Mouse (Mus musculus) embryonic facial prominence, embryonic 14.5 days (tissue): ENCODE data around the gene Cyb5rl. TPM values are rescaled to one million over a fixed set of nuclear protein-coding genes. Genes with fewer than 3 reads are reported as not detected.
A peak's percentile ranks its signal among the peaks of the same experiment; 100 is the strongest.

Experiments used
- ATAC-seq: fragments of 200-750 bp; cut with Nextera tagmentation; 2 replicates; pipeline ENCODE4 v1.8.0; 2017; ENCODE audit warnings: low read depth, moderate number of reproducible peaks, moderate TSS enrichment
- DNase-seq: peaks from one replicate; pipeline ENCODE4 v3.0.0-alpha.2; 2015; ENCODE audit warnings: low spot score
- H3K27ac ChIP-seq: fragments of 300-500 bp; sonication (generic); replicated peaks from 2 replicates; pipeline ENCODE4 v1.5.1; 2014; ENCODE audit warnings: low read depth, mild to moderate bottlenecking, low read length, moderate library complexity
- H3K27me3 ChIP-seq: fragments of 300-500 bp; sonication (generic); replicated peaks from 2 replicates; pipeline ENCODE4 v1.6.1; 2014; ENCODE audit warnings: low read length; ENCODE audit not compliant: control insufficient read depth, insufficient read depth
- H3K36me3 ChIP-seq: fragments of 300-500 bp; sonication (generic); 2 replicates; pipeline ENCODE4 v1.6.1; 2014; ENCODE audit warnings: low read length, mixed read lengths; ENCODE audit not compliant: control insufficient read depth, insufficient read depth
- H3K4me1 ChIP-seq: fragments of 300-500 bp; sonication (generic); 2 replicates; pipeline ENCODE4 v1.6.1; 2014; ENCODE audit warnings: antibody characterized with exemption, low read length; ENCODE audit not compliant: control insufficient read depth, insufficient read depth
- H3K4me2 ChIP-seq: fragments of 300-500 bp; sonication (generic); 2 replicates; pipeline ENCODE4 v1.6.1; 2014; ENCODE audit warnings: low read depth, mild to moderate bottlenecking, low read length, moderate library complexity, mixed read lengths
- H3K4me3 ChIP-seq: fragments of 300-500 bp; sonication (generic); 2 replicates; pipeline ENCODE4 v1.5.1; 2014; ENCODE audit warnings: low read depth, mild to moderate bottlenecking, low read length
- H3K9ac ChIP-seq: fragments of 300-500 bp; sonication (generic); 2 replicates; pipeline ENCODE4 v1.6.1; 2014; ENCODE audit warnings: low read depth, mild to moderate bottlenecking, low read length, moderate library complexity, mixed read lengths
- H3K9me3 ChIP-seq: fragments of 300-500 bp; sonication (generic); 2 replicates; pipeline ENCODE4 v1.6.1; 2016; ENCODE audit warnings: low read length; ENCODE audit not compliant: control insufficient read depth
- WGBS: fragments of 180-500 bp; shearing (Covaris S2); extraction: QIAGEN DNeasy Blood & Tissue Kit; methylation state at CpG from one replicate; pipeline ENCODE4 v1.1.7; 2014; 5-methylcytosine and 5-hydroxymethylcytosine counted together
- polyA plus RNA-seq: library from polyadenylated mRNA; unstranded; fragments of >200 nt; fragmentation: Nextera tagmentation; extraction: Ambion mirVana; gene quantifications from 2 replicates; pipeline ENCODE4 v1.2.1, GENCODE M21; 2014

The Cyb5rl gene
- polyA plus RNA-seq: 5.3 and 8.6 TPM in 2 replicates

DNA sequence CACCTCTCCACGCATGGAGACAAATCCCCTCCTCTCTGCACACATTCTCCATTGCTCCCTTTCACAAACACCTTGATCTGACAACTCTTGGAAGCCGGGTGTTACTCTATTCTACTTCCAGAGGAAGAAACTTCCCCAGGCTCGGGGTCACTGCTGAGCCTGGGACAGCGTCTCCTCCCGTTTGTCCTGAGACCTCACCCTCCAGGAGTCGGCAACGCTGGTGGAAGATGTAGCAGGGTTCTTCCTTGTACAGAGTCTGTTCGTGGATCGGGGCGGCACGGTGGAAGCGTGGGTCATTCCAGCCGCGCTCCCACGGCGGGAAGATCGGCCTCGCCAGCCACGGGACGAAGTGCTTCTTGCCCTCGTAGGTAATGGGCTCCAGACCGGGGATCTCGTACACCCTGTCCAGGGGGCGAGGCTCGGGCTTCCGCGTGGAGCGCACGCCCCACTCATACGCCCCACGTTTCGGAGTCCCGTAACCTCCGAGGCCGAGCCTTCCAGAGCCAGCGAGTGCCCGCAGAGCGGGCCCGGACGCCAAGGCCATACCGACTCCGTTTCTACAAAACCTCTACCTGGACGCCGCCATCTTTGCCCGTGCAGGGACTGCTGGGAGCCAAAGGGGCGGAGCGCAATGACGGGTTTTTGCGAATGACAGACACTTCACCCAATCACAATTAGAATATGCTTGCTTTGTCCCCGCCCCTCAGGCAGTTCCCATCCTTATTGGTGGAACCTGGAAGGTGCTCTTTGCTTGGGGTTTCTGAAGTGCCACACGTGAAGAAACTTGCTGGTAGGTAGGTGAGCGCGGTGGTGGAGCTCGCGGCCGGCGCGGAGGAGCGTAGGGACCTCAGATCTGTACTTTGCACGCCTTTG is at the start of gene Cyb5rl, which contains the start of gene Mrpl37:
Cyb5rl (plus strand) TSS at position 737 of the 873 bp plus-strand sequence.
Mrpl37 (minus strand) TSS at position 617 of the 873 bp plus-strand sequence.
- 0 out of 2 replicates have a peak, but pooled peaks cover 10% of the 10 kb centered on the region for H3K4me1 ChIP-seq
- DNase-seq (peak; percentile 97), ATAC-seq (peak; percentile 99)
- H3K4me3 ChIP-seq: peak within 1 kb of the TSS; percentile 93
- 1% methylated on average over 49 of the region's 60 CpGs for WGBS
- H3K9ac ChIP-seq: peak within 1 kb of the TSS; percentile 90
- H3K27ac ChIP-seq: peak within 1 kb of the TSS; percentile 52; the same call in 1 of the 2 replicates
- H3K27me3 ChIP-seq: no peaks in the 10 kb centered on the region
- H3K36me3 ChIP-seq: peaks cover 30% of the 10 kb centered on the region
- peak within 1 kb of the TSS; percentile 99 for H3K4me2 ChIP-seq
- no peaks in the 10 kb centered on the region for H3K9me3 ChIP-seq

DNA sequence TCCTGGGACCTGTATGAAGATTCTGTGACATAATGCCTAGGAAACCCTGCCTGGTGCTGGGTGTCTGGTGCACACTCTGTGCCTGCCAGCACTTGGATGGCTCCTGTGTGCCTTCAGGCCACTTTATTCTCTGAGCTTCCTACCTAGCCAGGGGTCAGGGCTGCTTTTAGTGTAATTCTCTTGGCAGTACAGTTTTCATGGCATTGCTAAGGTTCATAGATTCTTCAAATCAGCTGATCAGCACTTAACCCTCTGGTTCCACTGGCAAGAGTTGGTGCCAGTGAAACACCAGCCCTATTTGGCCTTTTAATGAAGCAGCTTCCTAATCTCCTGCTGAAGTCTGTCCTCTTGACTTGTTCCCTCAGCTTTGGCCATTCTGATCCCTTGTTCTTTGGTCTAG is 49.5 kb upstream of the Cyb5rl start:
- H3K27me3 ChIP-seq: no peaks in the 10 kb centered on the region
- H3K9me3 ChIP-seq: no peaks in the 10 kb centered on the region
- 0 out of 2 replicates have a peak, but pooled peaks cover 3% of the 10 kb centered on the region for H3K36me3 ChIP-seq
- DNase-seq (no peak), ATAC-seq (no peak)
- H3K4me2 ChIP-seq: no peak overlapping the region
- H3K4me3 ChIP-seq: no peak overlapping the region
- no peak overlapping the region for H3K9ac ChIP-seq
- H3K27ac ChIP-seq: no peak overlapping the region; the same call in 1 of the 2 replicates
- H3K4me1 ChIP-seq: peaks cover 37% of the 10 kb centered on the region

DNA sequence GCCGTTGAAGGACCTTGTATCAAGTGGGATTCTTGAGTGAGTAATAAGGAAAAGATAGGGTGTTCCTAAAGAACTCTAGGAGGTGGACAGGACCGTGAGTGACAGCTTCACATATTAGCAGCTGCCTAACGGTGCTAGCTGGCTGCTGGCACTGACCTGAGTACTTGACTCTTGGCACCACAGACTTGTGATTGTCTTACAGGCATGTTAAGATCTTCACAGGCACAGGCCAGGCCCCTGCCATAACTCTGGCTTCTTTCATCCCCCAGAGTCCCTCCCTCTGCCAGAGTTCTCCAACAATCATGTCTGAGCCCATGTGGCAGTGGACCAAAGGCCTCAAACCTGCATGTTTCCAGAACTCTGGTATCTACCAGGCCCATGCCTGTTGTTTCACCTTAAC is 48.3 kb upstream of the Cyb5rl start:
- Histone ChIP-seq H3K27me3 (no peaks in the 10 kb centered on the region), H3K9me3 (no peaks in the 10 kb centered on the region), H3K4me1 (peaks cover 33% of the 10 kb centered on the region), H3K9ac (no peak overlapping the region), H3K4me2 (no peak overlapping the region), H3K36me3 (no peaks in the 10 kb centered on the region), H3K4me3 (no peak overlapping the region), H3K27ac (peak overlapping the region; percentile 61; the same call in 1 of the 2 replicates)
- DNase-seq (no peak), ATAC-seq (no peak)
- WGBS: 67% methylated on average over 3 of the region's 3 CpGs

DNA sequence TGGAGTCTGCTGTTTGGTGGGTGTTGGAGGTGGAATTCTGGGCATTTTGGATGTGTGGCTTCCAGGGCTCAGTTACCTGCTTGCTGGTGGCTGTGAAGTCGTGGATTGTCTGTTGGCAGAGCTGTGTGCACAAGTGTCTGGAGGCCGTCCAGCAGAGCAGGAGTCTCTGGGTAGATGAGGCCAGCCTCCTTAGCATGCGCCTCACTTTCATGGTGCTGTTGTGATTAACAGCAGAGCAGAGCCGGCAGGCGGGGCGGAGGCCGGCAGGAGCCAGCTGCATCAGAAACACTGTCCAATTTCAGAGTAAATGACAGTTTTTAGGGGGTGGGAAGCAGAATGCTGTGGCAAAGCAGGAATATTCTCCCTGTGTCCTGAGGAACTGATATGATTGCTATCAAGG is 47.8 kb upstream of the Cyb5rl start:
- no peaks in the 10 kb centered on the region for H3K36me3 ChIP-seq
- H3K4me1 ChIP-seq: peaks cover 33% of the 10 kb centered on the region
- no peaks in the 10 kb centered on the region for H3K9me3 ChIP-seq
- H3K9ac ChIP-seq: no peak overlapping the region
- no peak overlapping the region for H3K4me2 ChIP-seq
- peak; percentile 61 for DNase-seq
- ATAC-seq: no peak
- no peak overlapping the region for H3K4me3 ChIP-seq
- no peaks in the 10 kb centered on the region for H3K27me3 ChIP-seq
- H3K27ac ChIP-seq: peak overlapping the region; percentile 61; the same call in 1 of the 2 replicates
- WGBS: 31% methylated on average over 7 of the region's 7 CpGs

DNA sequence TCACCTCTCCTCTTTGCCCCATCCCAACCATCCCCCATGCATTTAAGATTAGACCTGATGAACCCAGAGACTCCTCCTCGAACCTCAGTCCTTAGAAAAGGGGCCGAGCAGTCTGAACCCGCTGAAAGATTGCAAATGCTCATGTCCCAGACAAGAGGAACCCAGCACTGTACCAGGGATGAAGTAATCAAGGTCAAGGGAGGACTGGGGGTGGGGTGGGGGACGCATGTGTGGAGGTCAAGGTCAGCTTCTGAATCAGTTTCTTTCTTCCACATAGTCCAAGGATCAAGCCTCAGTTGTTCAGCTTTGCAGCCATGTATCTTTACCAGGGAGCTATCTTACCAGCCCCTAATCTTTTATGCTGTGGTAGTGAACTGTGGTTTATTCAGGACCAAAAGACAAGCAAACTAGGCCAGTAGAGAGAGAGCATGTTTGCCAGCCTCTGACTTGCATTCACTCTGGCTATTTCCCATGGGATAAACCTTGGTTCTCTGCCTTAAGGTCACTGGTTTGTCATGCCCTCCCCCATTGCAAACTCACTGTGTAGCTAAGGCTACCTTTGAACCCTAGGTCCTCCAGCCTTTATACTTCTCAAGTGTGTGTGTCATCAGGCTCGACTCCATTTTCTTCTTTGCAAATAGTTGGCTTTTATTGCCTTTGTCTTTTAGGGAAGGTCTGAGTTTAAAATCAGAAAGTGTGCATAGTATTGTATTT is 46.3 kb upstream of the Cyb5rl start:
- Histone ChIP-seq H3K27me3 (no peaks in the 10 kb centered on the region), H3K4me1 (peaks cover 33% of the 10 kb centered on the region), H3K9me3 (no peaks in the 10 kb centered on the region), H3K27ac (0 out of 2 replicates have a peak overlapping the region, but pooled peaks have one; percentile 8), H3K9ac (no peak overlapping the region), H3K4me2 (no peak overlapping the region), H3K4me3 (no peak overlapping the region), H3K36me3 (no peaks in the 10 kb centered on the region)
- ATAC-seq (no peak), DNase-seq (no peak)
- WGBS: 73% methylated on average over 5 of the region's 5 CpGs

- WGBS: 63% methylated on average over 3 of the region's 3 CpGs
- H3K4me1 ChIP-seq: peaks cover 25% of the 10 kb centered on the region
- H3K27ac ChIP-seq: no peak overlapping the region
- no peaks in the 10 kb centered on the region for H3K27me3 ChIP-seq
- no peaks in the 10 kb centered on the region for H3K36me3 ChIP-seq
- ATAC-seq: no peak
- no peak overlapping the region for H3K9ac ChIP-seq
- H3K4me2 ChIP-seq: no peak overlapping the region
- no peak for DNase-seq
- H3K9me3 ChIP-seq: no peaks in the 10 kb centered on the region
- no peak overlapping the region for H3K4me3 ChIP-seq
Observed at GRCm38 (mm10) chr4:107021464-107021863, 45.3 kb upstream of the Cyb5rl start.

- ATAC-seq (no peak), DNase-seq (no peak)
- H3K4me3 ChIP-seq: no peak overlapping the region
- peaks cover 19% of the 10 kb centered on the region; the same call in 1 of the 2 replicates for H3K36me3 ChIP-seq
- no peaks in the 10 kb centered on the region for H3K4me1 ChIP-seq
- no peak overlapping the region for H3K9ac ChIP-seq
- no peak overlapping the region for H3K27ac ChIP-seq
- H3K27me3 ChIP-seq: no peaks in the 10 kb centered on the region
- H3K4me2 ChIP-seq: no peak overlapping the region
- no peaks in the 10 kb centered on the region for H3K9me3 ChIP-seq
- 84% methylated on average over 6 of the region's 7 CpGs for WGBS
Observed at GRCm38 (mm10) chr4:107024899-107025298, 41.9 kb upstream of the Cyb5rl start.

- Histone ChIP-seq H3K27ac (no peak overlapping the region), H3K9me3 (no peaks in the 10 kb centered on the region), H3K4me2 (no peak overlapping the region), H3K36me3 (peaks cover 23% of the 10 kb centered on the region), H3K9ac (no peak overlapping the region), H3K4me3 (no peak overlapping the region), H3K4me1 (no peaks in the 10 kb centered on the region), H3K27me3 (no peaks in the 10 kb centered on the region)
- ATAC-seq: no peak
- no peak for DNase-seq
- 74% methylated on average over 5 of the region's 5 CpGs for WGBS
Observed at GRCm38 (mm10) chr4:107025369-107025768, 41.4 kb upstream of the Cyb5rl start.
